In genomic region chr3:142394796-142395508, GRCm38 (mm10) we compare ENCODE assay signal across 7 mouse cellular contexts. TPM values are rescaled to one million over a fixed set of nuclear protein-coding genes. Genes with fewer than 3 reads are reported as not detected.
A peak's percentile ranks its signal among the peaks of the same experiment; 100 is the strongest.
DNase-seq lines count a peak whose midpoint lies in the region; ATAC-seq and TF ChIP-seq lines count a peak whose summit lies in the region.

No protein-coding gene starts in this region.

- peak; percentile 74 for DNase-seq in embryo, embryonic 10.5 days (ENCODE audit: low spot score)
- peak; percentile 68 to 76 for DNase-seq in gastrocnemius, postnatal 36 days
- DNase-seq in midbrain, embryonic 14.5 days: peak; percentile 40
- DNase-seq in spleen, adult 2 months (ENCODE audit: low read depth in 1 of 2, low spot score in 2 of 2): peak; percentile 26 to 51

- no peak; the same call in 1 of the 2 replicates for TF ChIP-seq POLR2A in spleen, adult 2 months (IDR thresholded peaks at IDR 0.05; ENCODE audit: low read depth, low read length)

- H3K9ac ChIP-seq in intestine, embryonic 15.5 days: peak overlapping the region; percentile 83
- H3K9ac ChIP-seq in limb, embryonic 13.5 days: peak overlapping the region; percentile 75
- H3K9ac ChIP-seq in midbrain, embryonic 14.5 days (replicated peaks; ENCODE audit: low read length): peak overlapping the region; percentile 67

- peak overlapping the region; percentile 77 for H3K4me2 ChIP-seq in intestine, embryonic 15.5 days (replicated peaks)
- peak overlapping the region; percentile 89 for H3K4me2 ChIP-seq in limb, embryonic 13.5 days (replicated peaks)
- H3K4me2 ChIP-seq in midbrain, embryonic 14.5 days (ENCODE audit: low read length): peak overlapping the region; percentile 92

- intact Hi-C loops in gastrocnemius, postnatal 36 days (cut with DNase I): loop anchor here (2.0 kb wide), 1 partner anchor 48 kb away; no protein-coding TSS in a partner anchor

- no peak for TF ChIP-seq CTCF in spleen, adult 2 months (IDR thresholded peaks at IDR 0.05; ENCODE audit: extremely low read depth, insufficient read depth, insufficient read length, insufficient replicate concordance)

- H3K4me3 ChIP-seq in intestine, embryonic 15.5 days (replicated peaks): peak overlapping the region; percentile 62
- peak overlapping the region; percentile 78 for H3K4me3 ChIP-seq in limb, embryonic 13.5 days
- peak overlapping the region; percentile 77 for H3K4me3 ChIP-seq in midbrain, embryonic 14.5 days (replicated peaks; ENCODE audit: low read depth, low read length)
- peak overlapping the region; percentile 82 for H3K4me3 ChIP-seq in spleen, adult 2 months (ENCODE audit: extremely low read depth, insufficient read depth, insufficient read length)

- H3K4me1 ChIP-seq in intestine, embryonic 15.5 days (replicated peaks): no peaks in the 10 kb centered on the region
- H3K4me1 ChIP-seq in limb, embryonic 13.5 days: peaks cover 14% of the 10 kb centered on the region
- H3K4me1 ChIP-seq in midbrain, embryonic 14.5 days (ENCODE audit: control insufficient read depth, insufficient read depth, low read length): peaks cover 6% of the 10 kb centered on the region
- no peaks in the 10 kb centered on the region; the same call in 1 of the 2 replicates for H3K4me1 ChIP-seq in spleen, adult 2 months (ENCODE audit: control insufficient read depth, insufficient read depth, insufficient read length)

- under 1% methylated on average over 59 of the region's 64 CpGs for WGBS in intestine, embryonic 15.5 days
- WGBS in limb, embryonic 13.5 days: under 1% methylated on average over 42 of the region's 64 CpGs
- under 1% methylated on average over 62 of the region's 64 CpGs for WGBS in midbrain, embryonic 14.5 days
- WGBS in spleen, adult 2 months: under 1% methylated on average over 58 of the region's 64 CpGs

- H3K36me3 ChIP-seq in intestine, embryonic 15.5 days: no peaks in the 10 kb centered on the region
- H3K36me3 ChIP-seq in limb, embryonic 13.5 days: no peaks in the 10 kb centered on the region
- no peaks in the 10 kb centered on the region for H3K36me3 ChIP-seq in midbrain, embryonic 14.5 days (ENCODE audit: control insufficient read depth, insufficient read depth, low read length)
- no peaks in the 10 kb centered on the region; the same call in 1 of the 2 replicates for H3K36me3 ChIP-seq in spleen, adult 2 months (ENCODE audit: control insufficient read depth, insufficient read depth, low read length)

- peak overlapping the region; percentile 86 for H3K27ac ChIP-seq in intestine, embryonic 15.5 days
- no peak overlapping the region for H3K27ac ChIP-seq in limb, embryonic 13.5 days
- peak overlapping the region; percentile 41; the same call in 1 of the 2 replicates for H3K27ac ChIP-seq in midbrain, embryonic 14.5 days (replicated peaks; ENCODE audit: low read depth, low read length)
- H3K27ac ChIP-seq in spleen, adult 2 months (ENCODE audit: insufficient read depth, low read length): peak overlapping the region; percentile 83

- peak; percentile 71 for ATAC-seq in activated CD4-positive, CD25-positive, alpha-beta regulatory T cell, adult 4 months
- peak; percentile 89 for ATAC-seq in intestine, embryonic 15.5 days
- peak; percentile 79 for ATAC-seq in limb, embryonic 13.5 days (ENCODE audit: low FRiP score, low read depth)
- peak; percentile 81 for ATAC-seq in midbrain, embryonic 14.5 days (ENCODE audit: low FRiP score, low TSS enrichment)

- no peaks in the 10 kb centered on the region for H3K9me3 ChIP-seq in intestine, embryonic 15.5 days
- no peaks in the 10 kb centered on the region for H3K9me3 ChIP-seq in limb, embryonic 13.5 days
- no peaks in the 10 kb centered on the region for H3K9me3 ChIP-seq in midbrain, embryonic 14.5 days (ENCODE audit: control insufficient read depth, low read length)

- H3K27me3 ChIP-seq in intestine, embryonic 15.5 days (replicated peaks): no peaks in the 10 kb centered on the region
- H3K27me3 ChIP-seq in limb, embryonic 13.5 days: peaks cover 20% of the 10 kb centered on the region
- H3K27me3 ChIP-seq in midbrain, embryonic 14.5 days (ENCODE audit: control insufficient read depth, insufficient read depth, low read length): peaks cover 10% of the 10 kb centered on the region; the same call in 1 of the 2 replicates
- no peaks in the 10 kb centered on the region for H3K27me3 ChIP-seq in spleen, adult 2 months (ENCODE audit: control insufficient read depth, insufficient read depth, low read length)

RNA-seq across cellular contexts. Expression of gene Pdlim5, which starts 0.5 kb away (rescaled TPM):
- 10 to 100 TPM; 21.1 to 26.6 TPM for polyA plus RNA-seq in activated CD4-positive, CD25-positive, alpha-beta regulatory T cell, adult 4 months (2017; shearing (Covaris generic))
- total RNA-seq in gastrocnemius, postnatal 36 days (2021): 100 to 1,000 TPM; 512 to 573 TPM
- 28.8 and 29.0 TPM in 2 replicates for polyA plus RNA-seq in intestine, embryonic 15.5 days (2015; fragmentation: Nextera tagmentation; extraction: Ambion mirVana)
- polyA plus RNA-seq in limb, embryonic 13.5 days (2015; fragmentation: Nextera tagmentation; extraction: Ambion mirVana): 19.0 and 21.0 TPM in 2 replicates
- polyA plus RNA-seq in midbrain, embryonic 14.5 days (2014; fragmentation: Nextera tagmentation; extraction: Ambion mirVana): 11.8 and 14.3 TPM in 2 replicates
- polyA plus RNA-seq in spleen, adult 2 months (2012; rRNA removed): 27.4 and 31.1 TPM in 2 replicates
